Mouse (Mus musculus): ENCODE measurements at regions not wholly inside any gene's neighbourhood (a gene's known extent, or its start where the extent isn't known, plus 50 kb on each side); places are given as distances from the start of the nearest gene placed in this dataset.

DNA sequence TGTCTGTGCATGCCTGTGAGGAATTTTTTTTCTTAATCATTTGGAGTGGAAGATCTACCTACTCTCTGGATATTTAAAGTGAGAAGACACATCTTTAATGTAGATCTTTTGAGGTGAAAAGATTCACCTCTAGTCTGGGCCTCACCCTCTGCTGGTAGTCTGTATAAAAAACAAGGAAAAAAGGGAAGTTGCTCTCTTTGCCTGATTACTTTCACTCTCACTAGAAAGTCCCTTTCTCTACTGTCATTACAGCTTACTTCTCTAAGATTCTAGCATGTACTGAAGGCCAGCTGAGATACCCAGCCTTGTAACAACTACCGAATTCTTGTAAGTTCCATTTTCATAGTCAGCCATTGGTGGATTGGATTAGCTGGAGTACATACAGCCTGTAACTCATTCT lies 3791.9 kb downstream of the 9330182O14Rik start:
- ATAC-seq (ENCODE audit: low FRiP score, low read depth) (no peak), DNase-seq (ENCODE audit: low spot score) (no peak)
- no peaks in the 10 kb centered on the region for H3K36me3 ChIP-seq (ENCODE audit: control insufficient read depth, insufficient read depth, low read length)
- no peaks in the 10 kb centered on the region for H3K9me3 ChIP-seq (ENCODE audit: control insufficient read depth, low read length)
- no peak for TF ChIP-seq POLR2A (IDR thresholded peaks at IDR 0.05; ENCODE audit: borderline replicate concordance, extremely low read depth, insufficient read depth, insufficient read length)
- H3K4me3 ChIP-seq (replicated peaks; ENCODE audit: low read length), result no peak overlapping the region
- no peak overlapping the region for H3K4me2 ChIP-seq (replicated peaks; ENCODE audit: low read depth, low read length, severe bottlenecking)
- 88% methylated on average over 1 of the region's 1 CpGs for WGBS
- H3K27me3 ChIP-seq (ENCODE audit: control insufficient read depth, insufficient read depth, low read length), result no peaks in the 10 kb centered on the region
- H3K9ac ChIP-seq (ENCODE audit: low read depth, low read length, severe bottlenecking), result no peak overlapping the region
- no peaks in the 10 kb centered on the region for H3K4me1 ChIP-seq (ENCODE audit: control insufficient read depth, insufficient read depth, low read length)
- no peak overlapping the region for H3K27ac ChIP-seq (replicated peaks; ENCODE audit: low read depth, low read length)

DNA sequence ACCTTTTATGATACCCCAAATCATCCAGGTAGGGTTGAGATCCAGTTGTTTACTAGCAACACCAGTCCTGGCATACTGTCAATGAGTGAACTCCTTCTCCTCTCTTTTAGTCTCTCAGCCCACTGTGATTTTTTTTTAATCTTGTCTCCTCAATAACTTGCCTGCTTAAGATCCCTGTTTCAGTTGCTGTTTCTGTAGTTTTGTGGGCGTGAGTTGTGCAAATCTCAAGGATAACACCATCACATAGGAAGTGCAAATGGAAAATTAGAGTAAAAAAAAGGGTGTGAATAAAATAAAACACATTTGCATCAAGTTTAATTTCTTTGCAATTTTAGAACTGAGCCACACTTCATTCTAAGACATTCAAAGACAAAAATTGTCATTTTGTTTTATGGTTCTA lies 3799.4 kb downstream of the 9330182O14Rik start:
- Histone ChIP-seq H3K9me3 (ENCODE audit: control insufficient read depth, low read length) (no peaks in the 10 kb centered on the region), H3K4me3 (replicated peaks; ENCODE audit: low read length) (no peak overlapping the region), H3K4me1 (ENCODE audit: control insufficient read depth, insufficient read depth, low read length) (no peaks in the 10 kb centered on the region), H3K27me3 (ENCODE audit: control insufficient read depth, insufficient read depth, low read length) (no peaks in the 10 kb centered on the region), H3K9ac (ENCODE audit: low read depth, low read length, severe bottlenecking) (no peak overlapping the region), H3K36me3 (ENCODE audit: control insufficient read depth, insufficient read depth, low read length) (no peaks in the 10 kb centered on the region), H3K4me2 (replicated peaks; ENCODE audit: low read depth, low read length, severe bottlenecking) (no peak overlapping the region), H3K27ac (replicated peaks; ENCODE audit: low read depth, low read length) (no peak overlapping the region)
- TF ChIP-seq POLR2A (IDR thresholded peaks at IDR 0.05; ENCODE audit: borderline replicate concordance, extremely low read depth, insufficient read depth, insufficient read length), result no peak
- 78% methylated on average over 1 of the region's 1 CpGs for WGBS
- ATAC-seq (ENCODE audit: low FRiP score, low read depth) (no peak), DNase-seq (ENCODE audit: low spot score) (no peak)

DNA sequence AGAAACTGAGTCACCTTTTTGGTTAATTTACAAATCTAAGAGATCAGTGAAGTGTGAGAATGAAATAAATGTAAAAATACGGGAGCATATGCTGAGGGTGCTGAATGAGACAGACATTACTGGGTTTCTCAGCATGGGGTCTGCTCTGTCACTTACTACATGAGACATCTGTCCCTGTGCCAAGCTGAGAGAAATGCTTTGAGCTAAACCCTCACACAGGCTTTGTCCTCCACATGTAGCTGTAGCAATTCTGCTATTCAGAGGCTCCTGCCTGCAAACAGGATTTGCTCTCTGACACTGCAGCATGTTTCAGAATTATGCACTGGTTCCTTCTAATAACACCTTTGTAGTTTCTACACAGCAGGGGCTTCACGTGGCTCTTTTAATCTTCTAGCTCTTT lies 3806.3 kb downstream of the 9330182O14Rik start:
- Histone ChIP-seq H3K4me1 (ENCODE audit: control insufficient read depth, insufficient read depth, low read length) (no peaks in the 10 kb centered on the region), H3K27ac (replicated peaks; ENCODE audit: low read depth, low read length) (no peak overlapping the region), H3K4me2 (replicated peaks; ENCODE audit: low read depth, low read length, severe bottlenecking) (no peak overlapping the region), H3K9ac (ENCODE audit: low read depth, low read length, severe bottlenecking) (no peak overlapping the region), H3K27me3 (ENCODE audit: control insufficient read depth, insufficient read depth, low read length) (no peaks in the 10 kb centered on the region), H3K36me3 (ENCODE audit: control insufficient read depth, insufficient read depth, low read length) (no peaks in the 10 kb centered on the region), H3K9me3 (ENCODE audit: control insufficient read depth, low read length) (no peaks in the 10 kb centered on the region), H3K4me3 (replicated peaks; ENCODE audit: low read length) (no peak overlapping the region)
- TF ChIP-seq POLR2A (IDR thresholded peaks at IDR 0.05; ENCODE audit: borderline replicate concordance, extremely low read depth, insufficient read depth, insufficient read length), result no peak
- ATAC-seq (ENCODE audit: low FRiP score, low read depth) (no peak), DNase-seq (ENCODE audit: low spot score) (no peak)
- 46% methylated on average over 2 of the region's 2 CpGs for WGBS

DNA sequence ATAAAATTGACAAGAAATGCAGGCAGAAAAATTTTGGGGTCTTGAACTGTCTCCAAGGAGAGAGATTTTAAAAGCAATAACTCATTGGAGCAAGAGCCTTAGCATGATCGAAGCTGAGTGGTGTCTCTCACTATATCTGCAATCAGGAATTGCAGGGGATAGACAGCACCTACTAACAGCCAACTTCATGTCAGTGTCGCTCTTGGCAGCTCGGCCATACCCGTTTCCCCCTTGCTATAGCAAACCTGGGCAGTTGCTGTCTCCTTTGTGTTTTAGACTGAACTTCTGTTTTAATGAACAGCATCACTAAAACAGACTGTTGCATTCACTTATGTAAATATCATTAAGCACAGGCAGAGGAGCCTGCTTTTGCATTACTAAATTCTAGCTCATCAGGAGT lies 3806.7 kb downstream of the 9330182O14Rik start:
- 79% methylated on average over 4 of the region's 4 CpGs for WGBS
- Histone ChIP-seq H3K9me3 (ENCODE audit: control insufficient read depth, low read length) (no peaks in the 10 kb centered on the region), H3K4me3 (replicated peaks; ENCODE audit: low read length) (no peak overlapping the region), H3K9ac (ENCODE audit: low read depth, low read length, severe bottlenecking) (no peak overlapping the region), H3K36me3 (ENCODE audit: control insufficient read depth, insufficient read depth, low read length) (no peaks in the 10 kb centered on the region), H3K4me2 (replicated peaks; ENCODE audit: low read depth, low read length, severe bottlenecking) (no peak overlapping the region), H3K27ac (replicated peaks; ENCODE audit: low read depth, low read length) (no peak overlapping the region), H3K27me3 (ENCODE audit: control insufficient read depth, insufficient read depth, low read length) (no peaks in the 10 kb centered on the region), H3K4me1 (ENCODE audit: control insufficient read depth, insufficient read depth, low read length) (no peaks in the 10 kb centered on the region)
- DNase-seq (ENCODE audit: low spot score) (no peak), ATAC-seq (ENCODE audit: low FRiP score, low read depth) (no peak)
- no peak for TF ChIP-seq POLR2A (IDR thresholded peaks at IDR 0.05; ENCODE audit: borderline replicate concordance, extremely low read depth, insufficient read depth, insufficient read length)

DNA sequence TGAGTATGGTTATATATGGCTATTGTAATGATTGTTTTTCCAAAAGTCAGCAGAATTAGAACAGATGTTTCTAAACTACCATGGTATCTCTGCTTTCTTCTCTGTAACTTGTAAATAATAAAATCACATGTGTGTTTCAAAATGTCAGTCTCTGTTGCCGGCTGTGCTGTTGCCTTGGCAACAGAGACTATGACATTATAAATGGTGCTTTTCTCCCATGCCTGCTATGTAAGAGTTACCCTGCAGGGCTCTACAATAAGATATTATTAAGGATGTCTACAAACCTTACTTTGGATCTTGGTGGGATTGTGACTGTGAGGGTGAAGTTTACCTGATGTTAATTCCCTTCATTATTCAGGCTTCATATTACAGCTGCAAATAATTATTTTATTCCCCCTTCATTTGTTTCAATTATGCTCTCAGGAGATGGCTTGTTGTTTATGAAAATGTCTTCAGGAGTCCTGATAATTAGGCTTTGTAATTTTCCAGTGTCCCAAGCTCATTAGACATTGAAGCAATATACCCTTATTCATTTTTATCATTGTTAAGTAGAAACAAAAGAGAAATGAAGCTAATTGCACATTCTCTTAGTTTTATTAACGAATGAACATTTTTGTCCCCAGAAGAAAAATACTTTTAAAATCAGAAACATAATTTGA lies 3808.0 kb downstream of the 9330182O14Rik start:
- Histone ChIP-seq H3K4me2 (replicated peaks; ENCODE audit: low read depth, low read length, severe bottlenecking) (no peak overlapping the region), H3K4me3 (replicated peaks; ENCODE audit: low read length) (no peak overlapping the region), H3K4me1 (ENCODE audit: control insufficient read depth, insufficient read depth, low read length) (no peaks in the 10 kb centered on the region), H3K9ac (ENCODE audit: low read depth, low read length, severe bottlenecking) (no peak overlapping the region), H3K9me3 (ENCODE audit: control insufficient read depth, low read length) (no peaks in the 10 kb centered on the region), H3K27ac (replicated peaks; ENCODE audit: low read depth, low read length) (no peak overlapping the region), H3K36me3 (ENCODE audit: control insufficient read depth, insufficient read depth, low read length) (no peaks in the 10 kb centered on the region), H3K27me3 (ENCODE audit: control insufficient read depth, insufficient read depth, low read length) (no peaks in the 10 kb centered on the region)
- WGBS, result 41% methylated on average over 2 of the region's 2 CpGs
- DNase-seq (ENCODE audit: low spot score) (no peak), ATAC-seq (ENCODE audit: low FRiP score, low read depth) (no peak)
- no peak for TF ChIP-seq POLR2A (IDR thresholded peaks at IDR 0.05; ENCODE audit: borderline replicate concordance, extremely low read depth, insufficient read depth, insufficient read length)

DNA sequence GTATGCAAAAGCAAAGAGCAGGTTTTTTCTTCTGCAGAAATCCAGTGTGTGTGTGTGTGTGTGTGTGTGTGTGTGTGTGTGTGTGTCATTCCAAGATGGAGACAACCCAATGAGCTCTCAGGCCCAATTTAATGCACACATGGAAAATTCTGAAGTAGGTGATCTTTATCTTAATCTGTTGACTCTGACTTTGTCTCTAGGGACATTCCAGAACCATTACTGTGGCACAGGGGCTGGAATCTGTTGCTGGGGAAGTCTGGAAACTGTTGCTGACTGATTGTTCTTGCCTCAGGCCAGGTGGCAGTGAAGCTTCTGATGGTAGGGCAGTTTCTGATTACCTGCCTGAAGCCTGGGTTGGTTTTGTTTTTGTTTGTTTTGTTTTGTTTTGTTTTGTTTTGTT lies 3850.8 kb downstream of the 9330182O14Rik start:
- ATAC-seq (ENCODE audit: low FRiP score, low read depth) (no peak), DNase-seq (ENCODE audit: low spot score) (no peak)
- H3K4me3 ChIP-seq (replicated peaks; ENCODE audit: low read length), result no peak overlapping the region
- no peaks in the 10 kb centered on the region for H3K9me3 ChIP-seq (ENCODE audit: control insufficient read depth, low read length)
- H3K4me1 ChIP-seq (ENCODE audit: control insufficient read depth, insufficient read depth, low read length), result no peaks in the 10 kb centered on the region
- H3K9ac ChIP-seq (ENCODE audit: low read depth, low read length, severe bottlenecking), result no peak overlapping the region
- no peak for TF ChIP-seq POLR2A (IDR thresholded peaks at IDR 0.05; ENCODE audit: borderline replicate concordance, extremely low read depth, insufficient read depth, insufficient read length)
- no peaks in the 10 kb centered on the region for H3K36me3 ChIP-seq (ENCODE audit: control insufficient read depth, insufficient read depth, low read length)
- H3K4me2 ChIP-seq (replicated peaks; ENCODE audit: low read depth, low read length, severe bottlenecking), result no peak overlapping the region
- H3K27ac ChIP-seq (replicated peaks; ENCODE audit: low read depth, low read length), result no peak overlapping the region
- H3K27me3 ChIP-seq (ENCODE audit: control insufficient read depth, insufficient read depth, low read length), result no peaks in the 10 kb centered on the region

Measured in limb, embryonic 14.5 days (tissue).